Mouse (Mus musculus) lung, adult 2 months (tissue): Measurements from ENCODE around the gene Snx18. TPM values are rescaled to one million over a fixed set of nuclear protein-coding genes. Genes with fewer than 3 reads are reported as not detected.

Experiments used
- DNase-seq: peaks from one replicate; pipeline ENCODE4 v3.0.0; 2022
- H3K4me1 ChIP-seq: fragments of 200-500 bp; 2 replicates; pipeline ENCODE4 v1.6.1; 2011; ENCODE audit warnings: low read length; ENCODE audit not compliant: control insufficient read depth, insufficient read depth
- H3K4me3 ChIP-seq: fragments of 200-500 bp; replicated peaks from 2 replicates; pipeline ENCODE3; 2011; ENCODE audit warnings: low read depth, mild to moderate bottlenecking, control low read depth, low read length; ENCODE audit errors: extremely low read depth
- CTCF ChIP-seq: fragments of 200-500 bp; IDR thresholded peaks from 2 replicates; pipeline ENCODE4 v1.5.1; 2011; ENCODE audit warnings: mild to moderate bottlenecking, low read length, control low read depth; ENCODE audit not compliant: insufficient read depth
- POLR2A ChIP-seq: fragments of 200-500 bp; IDR thresholded peaks from 2 replicates; pipeline ENCODE4 v1.6.1; 2011; ENCODE audit warnings: low read depth, mild to moderate bottlenecking, control low read depth, low read length, borderline replicate concordance; ENCODE audit errors: extremely low read depth
- WGBS: fragments of 180-500 bp; shearing (Covaris S2); methylation state at CpG from one replicate; pipeline ENCODE4 v1.1.7; 2018; 5-methylcytosine and 5-hydroxymethylcytosine counted together
- polyA plus RNA-seq: library from polyadenylated mRNA; depleted of rRNA; stranded (reverse); fragments of >200 nt; gene quantifications from 2 replicates; pipeline ENCODE4 v1.2.3, GENCODE M21; 2012

The Snx18 gene
- polyA plus RNA-seq, 1 experiment, result 22.8 TPM

DNA sequence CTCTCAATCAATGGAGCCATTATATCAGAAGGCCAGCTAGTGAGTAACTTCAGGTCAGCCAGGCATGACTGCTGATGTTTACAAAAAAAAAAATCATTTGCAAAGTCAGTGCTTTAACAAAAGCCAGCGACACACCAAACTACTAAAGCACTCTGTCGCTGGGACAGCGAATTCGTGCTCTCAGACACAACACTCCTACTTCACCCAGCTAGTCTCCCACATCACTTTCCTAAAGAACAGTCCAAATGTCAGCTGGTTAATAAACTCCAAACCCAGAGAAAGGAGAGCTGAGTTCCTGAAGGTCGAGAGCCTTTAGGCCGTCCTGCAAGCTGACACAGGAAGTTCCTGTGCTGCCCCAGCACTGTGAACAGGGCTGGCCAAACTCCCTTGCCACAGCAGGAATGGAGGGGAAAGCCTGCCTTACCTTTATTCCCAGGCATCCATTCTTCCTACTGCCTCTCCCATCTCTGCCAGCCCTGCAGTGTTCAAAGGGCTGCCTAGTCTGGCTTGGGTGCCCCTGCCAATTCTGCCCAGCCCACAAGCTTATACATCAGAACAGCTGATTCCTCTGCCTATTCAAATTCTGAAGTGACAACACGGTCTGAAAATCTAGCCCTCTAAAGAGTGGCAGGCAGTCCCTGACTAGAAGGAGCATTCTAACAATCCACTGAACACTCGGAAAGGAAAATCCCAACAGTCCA is 2.2 kb downstream of the Snx18 start:
- Histone ChIP-seq H3K4me3 (peak overlapping the region; percentile 55), H3K4me1 (peaks cover 46% of the 10 kb centered on the region)
- no peak for DNase-seq
- WGBS, result 12% methylated on average over 8 of the region's 8 CpGs
- no peak for TF ChIP-seq POLR2A
- no peak for TF ChIP-seq CTCF

DNA sequence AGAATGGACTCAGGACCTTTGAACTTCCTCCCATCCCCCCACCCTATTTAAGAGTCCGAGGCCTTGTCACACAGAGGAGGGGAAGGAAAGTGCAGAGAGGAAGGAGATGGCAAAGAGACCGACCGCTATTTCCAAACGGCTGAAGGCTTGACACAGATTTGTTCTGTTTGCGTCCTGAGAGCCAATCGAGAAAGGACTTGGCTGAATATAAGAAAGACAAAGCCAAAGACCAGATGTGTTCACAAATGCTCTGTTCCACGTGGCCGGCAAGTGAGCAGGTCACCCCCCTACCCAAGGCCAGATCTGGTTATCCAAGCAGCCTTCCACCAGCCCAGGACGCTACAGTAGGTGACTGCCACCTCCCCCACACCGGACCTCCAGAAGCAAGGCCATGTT is 2.8 kb downstream of the Snx18 start:
- peak overlapping the region; percentile 55 for H3K4me3 ChIP-seq
- 3% methylated on average over 10 of the region's 10 CpGs for WGBS
- no peak for DNase-seq
- peaks cover 51% of the 10 kb centered on the region for H3K4me1 ChIP-seq
- TF ChIP-seq POLR2A (no peak), CTCF (no peak)

DNA sequence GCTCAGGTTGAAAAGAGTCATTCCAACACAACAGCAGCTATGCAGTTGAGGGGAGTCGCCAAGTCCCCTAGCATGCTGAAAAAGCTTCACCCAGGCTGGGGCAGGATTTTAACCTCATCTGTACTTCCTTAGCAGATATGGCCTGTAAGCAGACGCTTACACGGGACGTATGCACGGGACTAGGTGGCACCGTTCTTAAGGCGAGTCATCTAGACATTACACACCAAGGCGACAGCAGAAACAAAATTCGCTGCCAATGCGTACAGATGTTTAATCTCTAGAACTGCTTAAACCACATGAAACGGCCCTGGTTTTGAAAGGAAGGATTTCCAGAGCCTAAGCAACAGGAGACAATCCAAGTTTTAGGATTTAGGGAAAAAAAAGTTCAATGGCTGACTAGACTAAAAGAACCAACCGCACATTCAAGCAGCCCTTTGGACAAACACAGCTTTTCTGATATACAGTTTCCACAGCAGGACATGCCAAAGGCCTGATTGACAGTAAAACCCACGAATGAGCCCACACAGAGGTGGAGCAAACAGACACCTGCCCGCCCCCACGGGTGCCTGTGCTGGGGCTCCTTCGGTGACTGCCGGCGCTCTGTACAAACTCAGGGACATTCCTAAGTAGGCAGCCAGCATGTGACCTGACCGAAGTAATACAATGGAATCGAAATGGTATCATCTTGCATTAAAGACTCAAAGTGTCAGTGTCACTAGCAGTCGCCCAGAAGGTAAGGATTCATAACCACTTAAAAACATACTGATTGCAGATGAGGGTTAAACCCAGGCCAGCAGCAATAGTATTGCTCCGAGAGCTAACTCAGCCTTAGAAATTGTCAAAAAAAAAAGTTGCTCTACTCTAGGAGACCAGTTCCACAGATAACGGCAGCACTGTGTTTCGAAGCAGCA is 3.5 kb downstream of the Snx18 start:
- peak overlapping the region; percentile 61 for H3K4me3 ChIP-seq
- 20% methylated on average over 24 of the region's 24 CpGs for WGBS
- TF ChIP-seq CTCF (no peak), POLR2A (no peak)
- DNase-seq, result peak; percentile 78
- peaks cover 57% of the 10 kb centered on the region for H3K4me1 ChIP-seq

DNA sequence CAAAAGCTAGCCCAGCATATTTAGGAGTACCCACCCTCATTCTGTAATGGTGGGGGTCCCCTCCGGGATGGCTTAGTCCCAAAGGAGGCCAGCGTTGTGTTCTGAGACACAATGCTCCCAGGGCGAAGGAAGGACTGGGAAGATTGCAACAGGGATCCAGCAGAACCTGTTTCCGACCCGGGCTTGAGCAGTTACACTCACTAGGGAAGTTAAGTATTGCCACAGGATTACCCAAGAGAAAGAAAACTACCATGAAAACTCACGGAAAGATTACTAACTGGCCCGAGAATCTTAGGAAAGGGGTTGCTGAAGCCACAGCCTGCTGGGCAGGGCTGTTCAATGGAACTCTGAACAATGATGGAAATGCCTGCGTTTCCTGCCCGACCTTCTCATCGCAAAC is 4.5 kb downstream of the Snx18 start:
- no peak overlapping the region for H3K4me3 ChIP-seq
- DNase-seq, result peak; percentile 46
- H3K4me1 ChIP-seq, result peaks cover 59% of the 10 kb centered on the region
- TF ChIP-seq CTCF (no peak), POLR2A (no peak)
- 35% methylated on average over 10 of the region's 10 CpGs for WGBS

DNA sequence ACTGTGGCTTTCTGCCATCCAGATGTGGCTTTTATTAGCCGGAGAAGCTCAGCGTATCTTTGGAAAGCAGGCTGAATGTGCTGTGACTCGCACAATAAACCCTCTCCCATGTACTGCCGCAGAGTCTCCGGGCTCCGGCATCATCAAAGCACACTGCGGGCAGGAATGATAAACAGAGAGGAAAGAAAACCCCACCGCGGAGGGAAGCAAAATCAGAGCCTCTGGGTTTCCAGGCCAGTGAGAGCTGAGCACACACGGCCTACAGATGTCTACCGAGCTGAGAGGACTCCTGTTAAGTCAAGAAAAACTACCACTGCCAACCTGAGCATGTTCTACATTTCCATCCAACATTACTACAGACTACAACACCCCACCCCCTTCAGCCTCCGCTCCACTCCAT is 5.0 kb downstream of the Snx18 start:
- 46% methylated on average over 12 of the region's 12 CpGs for whole genome bisulfite sequencing
- no peak overlapping the region for H3K4me3 ChIP-seq

DNA sequence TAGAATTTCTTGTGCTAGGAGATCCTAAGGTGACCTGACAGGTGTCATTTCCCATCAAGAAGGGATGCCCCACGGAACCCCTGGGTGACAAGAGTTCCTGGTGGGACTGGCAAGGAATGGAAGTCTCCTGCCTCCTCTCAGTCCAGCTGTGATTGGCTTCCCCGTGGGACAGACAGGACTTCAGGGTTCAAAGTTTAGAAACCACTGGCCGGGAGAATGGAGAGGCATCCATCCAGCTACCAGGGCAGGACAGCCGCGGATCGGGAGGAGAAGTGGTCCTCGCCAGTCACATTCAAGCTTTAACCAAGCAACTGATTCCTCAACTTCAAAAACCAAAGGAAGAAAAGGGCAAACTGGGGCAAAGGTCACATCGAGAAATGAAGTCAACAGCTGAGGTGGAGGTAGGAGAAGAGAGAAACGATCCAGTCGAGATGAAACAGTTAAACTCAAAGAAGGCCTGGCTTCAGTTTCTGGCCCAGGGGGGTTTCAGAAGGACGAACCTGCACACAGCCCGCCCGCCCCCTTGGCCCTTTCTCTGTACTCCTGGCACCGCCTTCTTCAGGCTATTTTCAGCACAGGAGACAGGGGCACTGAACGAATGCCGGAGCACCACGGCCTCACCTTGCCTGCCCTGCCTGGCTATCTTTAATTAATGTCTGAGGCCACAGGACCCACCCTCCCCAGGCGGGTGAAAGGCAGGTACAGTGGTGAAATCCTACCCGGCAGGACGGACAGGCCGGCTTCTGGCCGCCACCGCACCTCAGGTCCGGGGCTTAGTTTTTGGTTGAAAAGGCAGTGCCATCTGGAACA is 6.0 kb downstream of the Snx18 start:
- DNase-seq, result no peak
- Histone ChIP-seq H3K4me3 (no peak overlapping the region), H3K4me1 (peaks cover 63% of the 10 kb centered on the region)
- 61% methylated on average over 24 of the region's 24 CpGs for WGBS
- TF ChIP-seq CTCF (no peak), POLR2A (no peak)

More for the DNA sequence above, 5.0 kb downstream of the Snx18 start:
- DNase-seq, result no peak
- no peak for TF ChIP-seq POLR2A
- TF ChIP-seq CTCF, result no peak
- peaks cover 58% of the 10 kb centered on the region for H3K4me1 ChIP-seq

DNA sequence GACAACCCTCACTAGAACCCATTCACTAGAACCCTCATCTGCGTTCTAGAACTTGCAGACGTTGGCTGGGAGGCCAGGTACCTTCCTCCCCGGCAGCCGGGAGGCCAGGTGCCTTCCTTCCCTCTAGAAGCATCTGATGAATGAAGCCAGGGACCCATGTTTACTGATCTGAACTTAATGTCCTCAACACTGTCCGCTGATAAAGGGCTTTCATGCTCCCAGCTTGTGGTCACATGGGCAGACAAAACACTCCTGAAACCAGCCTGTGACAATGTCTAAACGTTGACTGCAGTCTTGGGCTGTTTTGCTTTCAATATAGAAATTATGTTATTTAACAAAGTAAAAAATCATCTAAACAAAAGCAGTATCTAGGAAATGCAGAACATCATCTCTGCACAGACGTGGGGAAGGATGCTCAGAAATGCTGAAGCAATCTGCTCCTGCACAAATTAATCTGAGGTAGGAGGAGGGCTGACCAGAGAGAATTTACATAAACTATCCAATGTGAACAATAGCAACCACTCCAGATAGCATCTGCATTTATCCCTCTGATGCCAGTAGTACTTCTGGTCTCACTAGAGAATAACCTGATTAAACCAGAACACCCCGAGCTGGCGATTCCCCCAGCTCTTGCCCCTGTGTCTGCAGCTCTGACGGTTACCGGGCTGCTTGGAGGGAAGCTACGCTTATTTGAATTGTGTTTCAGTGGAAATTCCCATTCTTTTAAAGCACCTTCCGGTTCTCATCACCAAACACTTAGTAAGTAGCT is 7.4 kb downstream of the Snx18 start:
- Histone ChIP-seq H3K4me1 (peaks cover 61% of the 10 kb centered on the region), H3K4me3 (no peak overlapping the region)
- 46% methylated on average over 13 of the region's 13 CpGs for WGBS
- TF ChIP-seq POLR2A, result no peak
- DNase-seq, result no peak

DNA sequence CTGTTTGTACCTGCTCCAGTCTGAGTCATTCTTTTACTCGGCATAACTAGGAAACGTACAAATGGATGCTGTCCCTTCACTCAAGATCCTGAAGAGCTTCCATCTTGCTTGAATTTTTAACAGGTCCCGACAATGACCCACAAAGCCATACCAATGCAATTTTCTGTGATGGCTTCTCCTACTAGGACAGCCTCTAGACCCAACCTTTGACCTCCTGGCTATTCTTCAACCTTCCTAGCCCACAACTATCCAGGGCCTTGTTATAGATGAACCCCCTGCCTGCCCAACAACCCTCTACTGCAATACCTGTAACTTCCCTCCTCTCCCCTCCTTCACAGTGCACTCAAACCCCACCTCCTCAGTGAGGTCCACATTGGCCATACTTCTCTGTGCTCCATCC is 8.9 kb downstream of the Snx18 start:
- TF ChIP-seq CTCF (no peak), POLR2A (no peak)
- 52% methylated on average over 3 of the region's 3 CpGs for WGBS
- no peak for DNase-seq
- Histone ChIP-seq H3K4me3 (no peak overlapping the region), H3K4me1 (peaks cover 53% of the 10 kb centered on the region)
